Mouse (Mus musculus): ENCODE results near the gene Stau1. TPM values are rescaled to one million over a fixed set of nuclear protein-coding genes. Genes with fewer than 3 reads are reported as not detected.

Gene Stau1
- polyA plus RNA-seq, 1 experiment: 74.9 TPM

- Histone ChIP-seq H3K4me1 (ENCODE audit: control insufficient read depth, insufficient read depth, low read length) (no peaks in the 10 kb centered on the region), H3K27ac (ENCODE audit: insufficient read depth, low read length) (no peak overlapping the region), H3K4me3 (ENCODE audit: insufficient read depth, low read length) (no peak overlapping the region)
- no peak for TF ChIP-seq POLR2A (IDR thresholded peaks at IDR 0.05; ENCODE audit: low read depth, low read length)
- no peak for TF ChIP-seq CTCF (IDR thresholded peaks at IDR 0.05; ENCODE audit: borderline replicate concordance, insufficient read depth, low read length)
These were observed 53.0 kb downstream of the Stau1 start for GRCm38 (mm10) chr2:166943146-166943545.

DNA sequence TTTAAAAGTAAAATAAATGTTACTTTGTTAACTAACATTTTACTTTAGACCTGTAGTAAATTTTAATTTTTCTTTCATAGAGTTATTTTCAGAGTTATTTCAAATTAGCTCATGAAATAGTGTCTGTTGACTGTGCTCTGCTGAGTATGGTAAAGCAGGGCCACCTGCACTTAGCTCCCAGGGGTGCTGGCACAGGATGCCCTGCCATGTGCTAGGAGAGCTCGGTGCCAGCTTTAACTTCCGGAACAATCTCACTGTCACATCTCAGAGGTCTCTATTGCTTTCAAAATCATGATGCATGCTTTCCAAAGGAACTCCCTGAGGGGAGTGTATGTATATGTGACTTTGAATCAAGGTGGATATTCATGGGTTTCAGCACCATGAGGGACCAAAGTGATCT, 59.9 kb downstream of the Stau1 start:
- H3K4me1 ChIP-seq (ENCODE audit: control insufficient read depth, insufficient read depth, low read length): no peaks in the 10 kb centered on the region
- H3K27ac ChIP-seq (ENCODE audit: insufficient read depth, low read length): no peak overlapping the region
- TF ChIP-seq CTCF (IDR thresholded peaks at IDR 0.05; ENCODE audit: borderline replicate concordance, insufficient read depth, low read length): no peak
- TF ChIP-seq POLR2A (IDR thresholded peaks at IDR 0.05; ENCODE audit: low read depth, low read length): no peak
- no peak overlapping the region for H3K4me3 ChIP-seq (ENCODE audit: insufficient read depth, low read length)

DNA sequence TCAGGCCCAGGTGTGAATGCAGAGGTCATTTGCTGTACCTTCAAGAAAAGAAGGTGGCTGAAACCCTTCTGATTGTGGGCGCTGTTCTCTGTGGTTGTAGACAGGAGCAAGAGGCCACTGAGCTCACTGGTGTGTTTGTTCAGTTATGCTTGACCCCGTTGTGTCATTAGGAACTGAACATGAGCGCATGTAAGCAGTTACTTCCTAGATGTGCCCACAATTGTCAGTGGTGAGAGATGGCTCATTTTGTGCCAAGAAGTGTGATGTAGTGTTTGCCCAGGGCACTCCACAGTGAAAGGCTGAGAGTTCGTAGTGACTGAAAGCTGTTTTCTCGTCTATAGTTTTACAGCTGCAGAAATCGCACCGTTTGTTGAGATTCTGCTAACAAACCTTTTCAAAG, 60.5 kb downstream of the Stau1 start:
- TF ChIP-seq POLR2A (IDR thresholded peaks at IDR 0.05; ENCODE audit: low read depth, low read length) (no peak), CTCF (IDR thresholded peaks at IDR 0.05; ENCODE audit: borderline replicate concordance, insufficient read depth, low read length) (no peak)
- Histone ChIP-seq H3K4me1 (ENCODE audit: control insufficient read depth, insufficient read depth, low read length) (no peaks in the 10 kb centered on the region), H3K4me3 (ENCODE audit: insufficient read depth, low read length) (no peak overlapping the region), H3K27ac (ENCODE audit: insufficient read depth, low read length) (no peak overlapping the region)

DNA sequence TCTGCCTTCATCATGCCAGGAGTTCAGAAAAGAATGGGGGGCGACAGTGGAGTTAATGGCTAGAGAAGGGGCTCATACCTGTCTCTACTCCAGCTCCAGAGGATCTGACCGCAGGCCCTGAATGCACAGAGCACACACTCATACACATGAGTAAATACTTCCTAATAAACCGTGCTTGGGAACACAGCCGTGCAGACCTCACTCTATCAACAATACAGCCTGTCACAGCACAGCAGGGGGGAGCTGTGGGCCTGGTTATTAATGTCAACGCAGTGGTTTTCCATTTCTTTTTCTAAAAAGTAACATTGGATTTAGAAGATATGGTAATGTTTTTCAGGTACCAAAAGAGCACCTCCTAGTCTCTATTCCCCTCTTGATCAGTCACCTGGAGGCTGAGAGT, 61.7 kb downstream of the Stau1 start:
- TF ChIP-seq POLR2A (IDR thresholded peaks at IDR 0.05; ENCODE audit: low read depth, low read length) (no peak), CTCF (IDR thresholded peaks at IDR 0.05; ENCODE audit: borderline replicate concordance, insufficient read depth, low read length) (no peak)
- H3K4me3 ChIP-seq (ENCODE audit: insufficient read depth, low read length): no peak overlapping the region
- H3K4me1 ChIP-seq (ENCODE audit: control insufficient read depth, insufficient read depth, low read length): no peaks in the 10 kb centered on the region

DNA sequence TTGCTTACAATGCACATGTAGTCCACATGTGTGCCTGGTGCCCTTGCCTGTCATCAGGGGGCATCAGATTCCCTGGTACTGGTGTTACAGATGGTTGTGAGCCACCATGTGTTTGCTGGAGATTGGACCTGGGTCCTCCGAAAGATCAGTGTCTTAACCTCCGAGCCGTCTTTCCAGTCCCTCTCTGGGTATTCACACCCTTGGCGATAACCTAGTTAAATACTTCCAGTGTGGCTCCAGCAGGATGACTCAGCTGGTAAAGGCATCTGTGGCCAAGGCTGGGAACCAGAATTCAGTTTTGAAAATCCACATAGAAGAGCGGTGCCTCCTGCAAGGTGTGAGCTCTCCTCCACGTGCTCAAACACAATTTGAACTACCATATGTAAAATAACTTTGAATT, 62.2 kb downstream of the Stau1 start:
- no peaks in the 10 kb centered on the region for H3K4me1 ChIP-seq (ENCODE audit: control insufficient read depth, insufficient read depth, low read length)
- no peak for TF ChIP-seq CTCF (IDR thresholded peaks at IDR 0.05; ENCODE audit: borderline replicate concordance, insufficient read depth, low read length)
- no peak for TF ChIP-seq POLR2A (IDR thresholded peaks at IDR 0.05; ENCODE audit: low read depth, low read length)
- no peak overlapping the region for H3K27ac ChIP-seq (ENCODE audit: insufficient read depth, low read length)
- no peak overlapping the region for H3K4me3 ChIP-seq (ENCODE audit: insufficient read depth, low read length)

More for the DNA sequence above, 61.7 kb downstream of the Stau1 start:
- no peak overlapping the region for H3K27ac ChIP-seq (ENCODE audit: insufficient read depth, low read length)

- Histone ChIP-seq H3K4me3 (ENCODE audit: insufficient read depth, low read length) (no peak overlapping the region), H3K27ac (ENCODE audit: insufficient read depth, low read length) (no peak overlapping the region), H3K4me1 (ENCODE audit: control insufficient read depth, insufficient read depth, low read length) (peaks cover 3% of the 10 kb centered on the region)
- TF ChIP-seq POLR2A (IDR thresholded peaks at IDR 0.05; ENCODE audit: low read depth, low read length) (no peak), CTCF (IDR thresholded peaks at IDR 0.05; ENCODE audit: borderline replicate concordance, insufficient read depth, low read length) (no peak)
These were observed 72.1 kb downstream of the Stau1 start for GRCm38 (mm10) chr2:166923971-166924370.

GRCm38 (mm10) chr2:166910536-166910935, 85.6 kb downstream of the Stau1 start:
- Histone ChIP-seq H3K27ac (ENCODE audit: insufficient read depth, low read length) (no peak overlapping the region), H3K4me1 (ENCODE audit: control insufficient read depth, insufficient read depth, low read length) (peaks cover 4% of the 10 kb centered on the region; the same call in 1 of the 2 replicates), H3K4me3 (ENCODE audit: insufficient read depth, low read length) (no peak overlapping the region)
- no peak for TF ChIP-seq POLR2A (IDR thresholded peaks at IDR 0.05; ENCODE audit: low read depth, low read length)

- TF ChIP-seq POLR2A (IDR thresholded peaks at IDR 0.05; ENCODE audit: low read depth, low read length) (no peak), CTCF (IDR thresholded peaks at IDR 0.05; ENCODE audit: borderline replicate concordance, insufficient read depth, low read length) (no peak)
- peaks cover 4% of the 10 kb centered on the region; the same call in 1 of the 2 replicates for H3K4me1 ChIP-seq (ENCODE audit: control insufficient read depth, insufficient read depth, low read length)
- no peak overlapping the region for H3K27ac ChIP-seq (ENCODE audit: insufficient read depth, low read length)
- H3K4me3 ChIP-seq (ENCODE audit: insufficient read depth, low read length): no peak overlapping the region
These were observed 86.4 kb downstream of the Stau1 start for GRCm38 (mm10) chr2:166909729-166910128.

DNA sequence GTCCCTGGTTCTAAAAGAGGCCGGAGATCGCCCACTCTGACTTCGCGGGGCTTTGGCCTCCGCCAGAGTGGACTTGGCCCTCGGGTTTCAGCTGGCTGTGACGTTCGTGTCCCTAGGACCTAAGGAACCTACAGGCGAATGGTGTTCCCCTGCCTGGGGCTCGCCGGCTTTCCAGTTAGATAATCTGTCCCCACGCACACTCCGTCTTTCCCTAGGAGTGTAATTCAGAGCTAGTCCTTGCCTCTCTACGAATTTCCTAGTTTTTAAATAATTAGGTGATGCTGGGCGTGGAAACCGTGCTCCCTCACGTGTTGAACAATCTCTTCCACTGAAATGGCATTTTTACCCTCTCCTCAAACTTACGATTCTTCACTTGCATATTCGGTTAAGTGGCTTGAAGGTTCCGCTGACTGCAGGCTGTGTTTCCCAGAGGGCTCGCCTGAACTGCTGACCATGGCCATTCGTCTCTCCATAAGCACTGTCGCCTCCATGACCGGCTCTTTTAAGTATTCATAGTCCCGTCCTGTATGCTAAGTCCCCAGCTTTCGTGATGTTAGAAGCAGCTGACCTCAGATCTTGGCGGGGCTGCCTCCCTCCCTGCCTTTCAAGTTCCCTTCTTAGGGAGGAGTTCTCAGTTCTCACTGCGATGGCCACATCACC, 89.4 kb downstream of the Stau1 start:
- Histone ChIP-seq H3K4me3 (ENCODE audit: insufficient read depth, low read length) (peak overlapping the region; percentile 95), H3K4me1 (ENCODE audit: control insufficient read depth, insufficient read depth, low read length) (peaks cover 4% of the 10 kb centered on the region; the same call in 1 of the 2 replicates), H3K27ac (ENCODE audit: insufficient read depth, low read length) (peak overlapping the region; percentile 37)
- TF ChIP-seq POLR2A (IDR thresholded peaks at IDR 0.05; ENCODE audit: low read depth, low read length): no peak
- TF ChIP-seq CTCF (IDR thresholded peaks at IDR 0.05; ENCODE audit: borderline replicate concordance, insufficient read depth, low read length): no peak

DNA sequence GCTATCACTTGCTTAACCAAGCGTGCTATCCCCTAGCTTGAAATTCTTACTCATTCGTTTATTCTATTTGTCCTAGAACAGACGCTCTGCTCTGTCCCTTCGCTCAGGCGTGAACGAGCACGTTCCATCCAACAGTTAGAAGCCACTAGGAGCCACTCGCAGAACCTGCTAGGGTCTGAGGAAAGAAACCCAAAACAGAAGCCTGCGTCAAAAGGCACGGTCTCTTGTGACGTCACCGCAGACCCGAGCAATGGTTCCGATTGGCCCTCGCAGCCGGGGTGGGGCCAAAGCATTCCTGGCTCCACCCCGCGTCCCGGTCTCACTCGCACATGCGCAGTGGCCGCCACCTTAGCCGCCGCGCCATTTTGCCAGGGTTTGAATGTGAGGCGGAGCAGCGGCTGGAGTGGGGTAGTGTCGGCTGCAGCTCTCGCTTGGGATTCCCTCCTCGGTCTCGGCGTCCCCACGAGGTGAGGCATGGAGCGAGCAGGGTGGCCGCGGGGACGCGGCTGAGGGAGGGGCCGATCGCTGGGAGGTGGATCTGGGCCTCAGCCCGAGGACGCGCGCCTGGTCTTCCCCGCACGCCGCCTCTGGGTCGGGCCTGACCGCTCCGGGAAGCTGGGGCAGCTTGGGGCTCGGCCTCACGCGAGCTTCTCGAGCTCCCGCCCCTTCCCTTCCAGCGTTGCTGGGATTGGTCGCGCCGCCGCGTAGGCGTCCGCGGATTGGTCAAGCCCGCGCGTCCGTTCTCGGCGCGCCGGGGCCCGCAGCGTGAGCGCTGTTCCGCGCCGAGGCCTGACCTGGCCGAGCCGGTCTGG, 90.2 kb downstream of the Stau1 start, which contains the start of gene Cse1l:
Gene Cse1l, plus strand, starts transcription at position 330 of the 812 bp plus-strand sequence.
- TF ChIP-seq POLR2A (IDR thresholded peaks at IDR 0.05; ENCODE audit: low read depth, low read length): peak; percentile 89
- no peak for TF ChIP-seq CTCF (IDR thresholded peaks at IDR 0.05; ENCODE audit: borderline replicate concordance, insufficient read depth, low read length)
- Histone ChIP-seq H3K27ac (ENCODE audit: insufficient read depth, low read length) (peak within 1 kb of the TSS; percentile 86), H3K4me1 (ENCODE audit: control insufficient read depth, insufficient read depth, low read length) (peaks cover 2% of the 10 kb centered on the region; the same call in 1 of the 2 replicates), H3K4me3 (ENCODE audit: insufficient read depth, low read length) (peak within 1 kb of the TSS; percentile 95)
